ENCODE assay signal across 9 mouse cellular contexts in genomic region chr9:44083392-44084121, GRCm38 (mm10). TPM values are rescaled to one million over a fixed set of nuclear protein-coding genes. Genes with fewer than 3 reads are reported as not detected.
A peak's percentile ranks its signal among the peaks of the same experiment; 100 is the strongest.
DNase-seq lines count a peak whose midpoint lies in the region; ATAC-seq and TF ChIP-seq lines count a peak whose summit lies in the region.
"Had no signal": no experiment of that assay in that cellular context is flagged by ENCODE, and none has a peak within 500 bp of the region (broad histone marks: within the 10 kb centered on the region; RNA-seq: fewer than 3 reads in every experiment).

No protein-coding gene starts in this region.

- H3K27me3 ChIP-seq in kidney, embryonic 14.5 days (ENCODE audit: control insufficient read depth, insufficient read depth, low read length): 0 out of 2 replicates have a peak, but pooled peaks cover 6% of the 10 kb centered on the region

- H3K9me3 ChIP-seq in ES-E14 (ENCODE audit: control insufficient read depth, insufficient read depth, low read depth, low read length): no peaks in the 10 kb centered on the region
- no peaks in the 10 kb centered on the region for H3K9me3 ChIP-seq in kidney, embryonic 14.5 days (ENCODE audit: control insufficient read depth, low read length)

- peak; percentile 55 to 56 for DNase-seq in cerebellum, adult 18-20 months
- no peak for DNase-seq in ES-E14 (ENCODE audit: low read depth, low spot score)
- DNase-seq in frontal cortex, adult 2 months (ENCODE audit: extremely low spot score in 1 of 2, low spot score in 1 of 2): peak; percentile 84 to 88
- no peak for DNase-seq in thymus, postnatal 0 days (ENCODE audit: low spot score)
- no peak for DNase-seq in urinary bladder, postnatal 14 days (ENCODE audit: low spot score)

- in situ Hi-C loops in ES-E14 (cut with MboI; ENCODE audit: low sequenced_read_pairs in 2 of 2, unreplicated experiment in 2 of 2): no loop called here

- WGBS in kidney, embryonic 14.5 days: 8% methylated on average over 23 of the region's 23 CpGs
- 21% methylated on average over 22 of the region's 23 CpGs for WGBS in macrophage (ENCODE audit: missing documents)

- H3K4me2 ChIP-seq in kidney, embryonic 14.5 days (replicated peaks; ENCODE audit: low read depth, low read length): peak overlapping the region; percentile 99

- H3K27ac ChIP-seq in ES-E14 (ENCODE audit: insufficient read depth, low read depth, low read length, poor library complexity, severe bottlenecking): no peak overlapping the region
- no peak overlapping the region for H3K27ac ChIP-seq in kidney, embryonic 14.5 days (ENCODE audit: low read depth, low read length)
- H3K27ac ChIP-seq in macrophage: no peak overlapping the region

- H3K79me2 ChIP-seq in macrophage (ENCODE audit: inconsistent target): no peaks in the 10 kb centered on the region

- H3K9ac ChIP-seq in ES-E14 (ENCODE audit: insufficient read depth, low read depth, low read length, poor library complexity, severe bottlenecking): no peak overlapping the region
- H3K9ac ChIP-seq in kidney, embryonic 14.5 days (ENCODE audit: low read depth, low read length): no peak overlapping the region

- peaks cover 4 to 14% of the 10 kb centered on the region in 2 experiments; a peak in 3 of 4 replicates for H3K4me1 ChIP-seq in ES-E14 (ENCODE audit: control insufficient read depth in 2 of 2, insufficient read depth in 2 of 2, low read length in 2 of 2, poor library complexity in 1 of 2)
- peaks cover 48% of the 10 kb centered on the region for H3K4me1 ChIP-seq in kidney, embryonic 14.5 days (ENCODE audit: control insufficient read depth, insufficient read depth, low read length)

- H3K36me3 ChIP-seq in ES-E14 (ENCODE audit: control insufficient read depth, insufficient read depth, low read length, poor library complexity, severe bottlenecking) (no peaks in the 10 kb centered on the region), macrophage (ENCODE audit: inconsistent target) (no peaks in the 10 kb centered on the region)
- no peaks in the 10 kb centered on the region for H3K36me3 ChIP-seq in kidney, embryonic 14.5 days (ENCODE audit: control insufficient read depth, insufficient read depth, low read length)

- H3K4me3 ChIP-seq in ES-E14 (ENCODE audit: insufficient read depth in 1 of 2, low read depth in 1 of 2, low read length in 2 of 2, poor library complexity in 1 of 2, severe bottlenecking in 1 of 2): peak overlapping the region; percentile 80 to 87; a peak in 3 of 4 replicates
- H3K4me3 ChIP-seq in kidney, embryonic 14.5 days (ENCODE audit: low read length): peak overlapping the region; percentile 65
- H3K4me3 ChIP-seq in macrophage (ENCODE audit: inconsistent target): peak overlapping the region; percentile 19; the same call in 1 of the 2 replicates

- no peak for ATAC-seq in cerebellum, adult (ENCODE audit: insufficient number of reproducible peaks, low FRiP score, low TSS enrichment)
- ATAC-seq in kidney, embryonic 14.5 days (ENCODE audit: low FRiP score, low TSS enrichment): no peak

TF ChIP-seq in ES-E14, 5 proteins besides CTCF, POLR2A, EP300 and RAD21:
- TF ChIP-seq CHD2 (IDR thresholded peaks at IDR 0.05; ENCODE audit: low read depth, low read length) (no peak), MAFK (IDR thresholded peaks at IDR 0.05; ENCODE audit: insufficient read depth, low read depth, low read length) (no peak), HCFC1 (IDR thresholded peaks at IDR 0.05; ENCODE audit: borderline replicate concordance, insufficient read depth, low read length) (no peak), ZC3H11A (IDR thresholded peaks at IDR 0.05; ENCODE audit: borderline replicate concordance, low read depth, low read length) (no peak), ZNF384 (IDR thresholded peaks at IDR 0.05; ENCODE audit: low read depth, low read length) (no peak)

RNA-seq across cellular contexts. Expression of gene Usp2, which starts 16.7 kb away (rescaled TPM):
- 3.9 and 4.0 TPM in 2 replicates for total RNA-seq in ES-E14 (2012; rRNA removed)
- polyA plus RNA-seq in frontal cortex, adult 2 months (2012; rRNA removed): 40.2 and 44.9 TPM in 2 replicates
- polyA plus RNA-seq in kidney, embryonic 14.5 days (2014; fragmentation: Nextera tagmentation; extraction: Ambion mirVana): 25.8 and 29.4 TPM in 2 replicates
- total RNA-seq in macrophage (2018; cell fraction: chromatin; rRNA removed): 1 to 10 TPM in 8 of 26 experiments, under 1 TPM in 13, not detected in 5; 0.37 to 3.1 (median 0.86) TPM
- total RNA-seq in macrophage (2018; cell fraction: cytosol; rRNA removed): 1 to 10 TPM in 23 of 26 experiments, under 1 TPM in 3; 0.47 to 2.5 (median 1.4) TPM
- 1 to 10 TPM in 20 of 26 experiments, under 1 TPM in 5, not detected in 1; 0.35 to 6.1 (median 1.5) TPM for total RNA-seq in macrophage (2018; cell fraction: nucleus; rRNA removed)
- 0.59 to 3.4 TPM (median 2.0 TPM) in 3 replicates for polyA plus RNA-seq in macrophage (2018)
- 7.4 and 13.1 TPM in 2 replicates for polyA plus RNA-seq in thymus, postnatal 0 days (2015; fragmentation: Nextera tagmentation; extraction: Ambion mirVana)

RNA-seq across cellular contexts. Expression of gene Mfrp, which starts 18.0 kb away (rescaled TPM):
- 0.09 and 0.11 TPM in 2 replicates for total RNA-seq in ES-E14 (2012; rRNA removed)
- 0.14 and 0.21 TPM in 2 replicates for polyA plus RNA-seq in frontal cortex, adult 2 months (2012; rRNA removed)
- polyA plus RNA-seq in kidney, embryonic 14.5 days (2014; fragmentation: Nextera tagmentation; extraction: Ambion mirVana): 0.14 TPM in 1 of 2 replicates, not detected in the other
- total RNA-seq in macrophage (2018; cell fraction: chromatin; rRNA removed): not detected
- not detected for total RNA-seq in macrophage (2018; cell fraction: cytosol; rRNA removed)
- not detected for total RNA-seq in macrophage (2018; cell fraction: nucleus; rRNA removed)
- polyA plus RNA-seq in macrophage (2018): not detected in 3 replicates
- not detected in 2 replicates for polyA plus RNA-seq in thymus, postnatal 0 days (2015; fragmentation: Nextera tagmentation; extraction: Ambion mirVana)
- total RNA-seq: neutrophil, adult 5-6 weeks had no signal

RNA-seq across cellular contexts. Expression of gene C1qtnf5, which starts 23.5 kb away (rescaled TPM):
- total RNA-seq in ES-E14 (2012; rRNA removed): 0.79 and 1.6 TPM in 2 replicates
- polyA plus RNA-seq in frontal cortex, adult 2 months (2012; rRNA removed): 31.7 and 39.5 TPM in 2 replicates
- polyA plus RNA-seq in kidney, embryonic 14.5 days (2014; fragmentation: Nextera tagmentation; extraction: Ambion mirVana): 4.6 and 5.4 TPM in 2 replicates
- total RNA-seq in macrophage (2018; cell fraction: chromatin; rRNA removed): 1 to 10 TPM in 1 of 26 experiments, not detected in 25; 2.3 TPM
- not detected for total RNA-seq in macrophage (2018; cell fraction: cytosol; rRNA removed)
- total RNA-seq in macrophage (2018; cell fraction: nucleus; rRNA removed): not detected
- polyA plus RNA-seq in macrophage (2018): not detected in 3 replicates
- 1.2 and 2.0 TPM in 2 replicates for polyA plus RNA-seq in thymus, postnatal 0 days (2015; fragmentation: Nextera tagmentation; extraction: Ambion mirVana)
- total RNA-seq: neutrophil, adult 5-6 weeks had no signal

RNA-seq across cellular contexts. Expression of gene Gm49380, which starts 29.7 kb away (rescaled TPM):
- 0.18 and 0.26 TPM in 2 replicates for total RNA-seq in ES-E14 (2012; rRNA removed)
- 0.16 and 0.21 TPM in 2 replicates for polyA plus RNA-seq in frontal cortex, adult 2 months (2012; rRNA removed)
- 0.09 and 0.14 TPM in 2 replicates for polyA plus RNA-seq in kidney, embryonic 14.5 days (2014; fragmentation: Nextera tagmentation; extraction: Ambion mirVana)
- total RNA-seq in macrophage (2018; cell fraction: chromatin; rRNA removed): under 1 TPM in 9 of 26 experiments, not detected in 17; 0.31 to 0.88 (median 0.60) TPM
- total RNA-seq in macrophage (2018; cell fraction: cytosol; rRNA removed): under 1 TPM in 2 of 26 experiments, not detected in 24; 0.03 to 0.10 TPM
- total RNA-seq in macrophage (2018; cell fraction: nucleus; rRNA removed): 1 to 10 TPM in 1 of 26 experiments, under 1 TPM in 5, not detected in 20; 0.20 to 1.1 (median 0.42) TPM
- 0.06 TPM in 1 of 3 replicates, not detected in the others for polyA plus RNA-seq in macrophage (2018)
- 0.05 and 0.10 TPM in 2 replicates for polyA plus RNA-seq in thymus, postnatal 0 days (2015; fragmentation: Nextera tagmentation; extraction: Ambion mirVana)
- total RNA-seq: neutrophil, adult 5-6 weeks had no signal

RNA-seq across cellular contexts. Expression of gene Rnf26, which starts 29.8 kb away (rescaled TPM):
- 19.9 and 23.1 TPM in 2 replicates for total RNA-seq in ES-E14 (2012; rRNA removed)
- polyA plus RNA-seq in frontal cortex, adult 2 months (2012; rRNA removed): 26.9 and 29.0 TPM in 2 replicates
- polyA plus RNA-seq in kidney, embryonic 14.5 days (2014; fragmentation: Nextera tagmentation; extraction: Ambion mirVana): 51.1 and 78.4 TPM in 2 replicates
- 10 to 100 TPM in 3 of 26 experiments, 1 to 10 TPM in 23; 1.3 to 18.0 (median 5.5) TPM for total RNA-seq in macrophage (2018; cell fraction: chromatin; rRNA removed)
- 10 to 100 TPM; 12.9 to 29.2 (median 20.3) TPM for total RNA-seq in macrophage (2018; cell fraction: cytosol; rRNA removed)
- total RNA-seq in macrophage (2018; cell fraction: nucleus; rRNA removed): 10 to 100 TPM in 22 of 26 experiments, 1 to 10 TPM in 4; 6.6 to 28.0 (median 14.0) TPM
- 13.3 to 20.0 TPM (median 18.3 TPM) in 3 replicates for polyA plus RNA-seq in macrophage (2018)
- polyA plus RNA-seq in thymus, postnatal 0 days (2015; fragmentation: Nextera tagmentation; extraction: Ambion mirVana): 52.3 and 53.4 TPM in 2 replicates

Comparison
In these comparisons a context has a peak if more than half of its experiments do, and no peak if none do; other contexts are left out.
1. DNase-seq: peak in cerebellum, adult 18-20 months (2 of 2) and frontal cortex, adult 2 months (2 of 2); none in ES-E14 (single experiment), thymus, postnatal 0 days (single experiment) and urinary bladder, postnatal 14 days (single experiment).
2. H3K4me3 ChIP-seq: peak in every context shown above with its lines; median percentile 84 in ES-E14; 65 in kidney, embryonic 14.5 days; 19 in macrophage.